Mouse (Mus musculus): Measurements from ENCODE around the gene St6galnac6. TPM values are rescaled to one million over a fixed set of nuclear protein-coding genes. Genes with fewer than 3 reads are reported as not detected.

St6galnac6 gene
- polyA plus RNA-seq, 1 experiment from 2014 or later, result 15.3 TPM

- DNase-seq (ENCODE audit: low spot score), result peak; percentile 88
- H3K36me3 ChIP-seq (ENCODE audit: insufficient read depth, low read length), result no peaks in the 10 kb centered on the region
- H3K9me3 ChIP-seq (replicated peaks; ENCODE audit: low read length), result no peaks in the 10 kb centered on the region
- peak overlapping the region; percentile 21 for H3K4me2 ChIP-seq (ENCODE audit: low read length)
- 41% methylated on average over 9 of the region's 9 CpGs for WGBS
- peaks cover 26% of the 10 kb centered on the region for H3K4me1 ChIP-seq (replicated peaks; ENCODE audit: insufficient read depth, low read length)
- H3K27ac ChIP-seq, result no peak overlapping the region; the same call in 1 of the 2 replicates
- H3K4me3 ChIP-seq (replicated peaks; ENCODE audit: low read depth, low read length), result no peak overlapping the region
- no peak; the same call in 1 of the 2 replicates for TF ChIP-seq CTCF (IDR thresholded peaks at IDR 0.05; ENCODE audit: low read depth)
- H3K9ac ChIP-seq (ENCODE audit: low read depth, low read length), result 0 out of 2 replicates have a peak overlapping the region, but pooled peaks have one; percentile 14
- peak; percentile 41 for ATAC-seq (replicated peaks; ENCODE audit: low FRiP score, low read depth)
- no peaks in the 10 kb centered on the region for H3K27me3 ChIP-seq (ENCODE audit: insufficient read depth, low read length)
Observed at GRCm38 (mm10) chr2:32629276-32629976, 29.9 kb downstream of the St6galnac6 start.

DNA sequence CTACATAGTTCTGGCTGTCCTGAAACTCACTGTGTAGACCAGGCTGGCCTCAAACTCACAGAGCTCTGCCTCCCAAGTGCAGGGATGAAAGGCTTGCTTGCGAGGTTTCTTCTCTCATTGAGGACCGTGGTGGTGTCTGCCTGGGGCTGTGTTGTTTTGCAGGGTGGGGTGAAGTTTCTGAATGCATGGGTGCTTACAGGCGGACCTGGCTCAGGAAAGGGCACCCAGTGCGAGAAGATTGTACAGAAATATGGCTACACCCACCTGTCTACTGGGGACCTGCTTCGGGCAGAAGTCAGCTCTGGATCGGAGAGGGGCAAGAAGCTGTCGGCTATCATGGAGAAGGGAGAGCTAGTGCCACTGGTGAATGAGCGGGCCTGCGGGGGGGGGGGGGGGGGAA is 30.5 kb downstream of the St6galnac6 start:
- Histone ChIP-seq H3K9me3 (replicated peaks; ENCODE audit: low read length) (no peaks in the 10 kb centered on the region), H3K9ac (ENCODE audit: low read depth, low read length) (no peak overlapping the region), H3K27ac (no peak overlapping the region), H3K36me3 (ENCODE audit: insufficient read depth, low read length) (no peaks in the 10 kb centered on the region), H3K4me3 (replicated peaks; ENCODE audit: low read depth, low read length) (no peak overlapping the region), H3K27me3 (ENCODE audit: insufficient read depth, low read length) (no peaks in the 10 kb centered on the region), H3K4me2 (ENCODE audit: low read length) (no peak overlapping the region), H3K4me1 (replicated peaks; ENCODE audit: insufficient read depth, low read length) (peaks cover 23% of the 10 kb centered on the region)
- no peak for DNase-seq (ENCODE audit: low spot score)
- no peak for TF ChIP-seq CTCF (IDR thresholded peaks at IDR 0.05; ENCODE audit: low read depth)
- WGBS, result 80% methylated on average over 8 of the region's 9 CpGs
- ATAC-seq (replicated peaks; ENCODE audit: low FRiP score, low read depth), result no peak

DNA sequence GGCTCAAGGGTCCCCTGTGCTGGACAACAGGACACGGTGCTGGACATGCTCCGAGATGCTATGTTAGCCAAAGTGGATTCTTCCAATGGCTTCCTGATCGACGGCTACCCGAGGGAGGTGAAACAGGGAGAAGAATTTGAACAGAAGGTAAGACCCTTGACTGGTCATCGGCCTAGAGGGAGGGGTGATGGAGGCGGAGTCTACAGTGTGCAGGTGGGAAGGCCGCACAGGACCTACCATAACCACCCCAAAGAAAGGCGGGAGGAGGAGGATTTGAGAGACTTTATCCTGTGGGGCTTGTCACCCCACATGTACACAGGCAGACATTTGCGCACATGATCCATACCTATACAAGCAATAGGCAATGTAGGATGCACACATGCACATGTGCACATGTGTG is 31.5 kb downstream of the St6galnac6 start:
- H3K36me3 ChIP-seq (ENCODE audit: insufficient read depth, low read length), result no peaks in the 10 kb centered on the region

DNA sequence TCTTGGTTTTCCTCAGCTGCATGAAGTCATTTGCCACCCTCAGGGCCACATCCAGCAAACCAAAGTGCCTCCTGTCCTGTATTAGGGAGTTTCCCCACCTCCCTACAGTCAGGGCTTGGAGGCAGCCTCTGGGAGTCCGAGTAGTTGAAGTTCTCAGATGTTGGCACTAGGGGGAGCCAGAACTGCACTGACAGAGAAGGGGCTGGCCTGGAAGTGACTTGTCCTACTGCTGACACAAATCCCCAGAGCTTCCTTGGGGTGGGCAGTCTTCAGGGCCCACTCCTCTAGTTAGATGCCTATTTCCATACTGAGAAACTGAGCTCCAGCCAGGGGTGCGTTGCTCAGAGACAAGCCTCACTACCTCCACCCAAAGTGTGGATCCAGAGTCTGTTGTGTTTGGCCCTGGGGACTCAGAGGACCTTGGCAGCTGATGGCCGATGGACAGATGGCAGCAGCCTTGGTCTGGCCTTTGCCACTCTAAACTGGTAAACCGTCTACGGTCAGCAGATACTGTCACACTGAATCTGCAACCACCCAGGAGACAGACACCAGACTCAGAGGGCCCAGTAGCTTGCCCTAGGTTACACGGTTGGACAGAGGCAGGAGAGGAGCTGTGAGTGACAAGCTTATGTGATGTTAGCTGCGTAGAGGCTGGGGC is 32.4 kb downstream of the St6galnac6 start:
- peak; percentile 46; the same call in 1 of the 2 replicates for ATAC-seq (replicated peaks; ENCODE audit: low FRiP score, low read depth)
- Histone ChIP-seq H3K27me3 (ENCODE audit: insufficient read depth, low read length) (no peaks in the 10 kb centered on the region), H3K4me3 (replicated peaks; ENCODE audit: low read depth, low read length) (no peak overlapping the region), H3K4me2 (ENCODE audit: low read length) (no peak overlapping the region), H3K9me3 (replicated peaks; ENCODE audit: low read length) (no peaks in the 10 kb centered on the region), H3K27ac (no peak overlapping the region), H3K9ac (ENCODE audit: low read depth, low read length) (no peak overlapping the region), H3K4me1 (replicated peaks; ENCODE audit: insufficient read depth, low read length) (peaks cover 7% of the 10 kb centered on the region; the same call in 1 of the 2 replicates), H3K36me3 (ENCODE audit: insufficient read depth, low read length) (no peaks in the 10 kb centered on the region)
- peak; percentile 94 for DNase-seq (ENCODE audit: low spot score)
- 53% methylated on average over 7 of the region's 7 CpGs for WGBS
- TF ChIP-seq CTCF (IDR thresholded peaks at IDR 0.05; ENCODE audit: low read depth), result peak; percentile 96

More for the DNA sequence above, 31.5 kb downstream of the St6galnac6 start:
- H3K27ac ChIP-seq, result no peak overlapping the region
- no peak for TF ChIP-seq CTCF (IDR thresholded peaks at IDR 0.05; ENCODE audit: low read depth)
- no peak overlapping the region for H3K4me2 ChIP-seq (ENCODE audit: low read length)
- DNase-seq (ENCODE audit: low spot score), result no peak
- H3K27me3 ChIP-seq (ENCODE audit: insufficient read depth, low read length), result no peaks in the 10 kb centered on the region
- no peak for ATAC-seq (replicated peaks; ENCODE audit: low FRiP score, low read depth)
- peaks cover 13% of the 10 kb centered on the region; the same call in 1 of the 2 replicates for H3K4me1 ChIP-seq (replicated peaks; ENCODE audit: insufficient read depth, low read length)
- H3K4me3 ChIP-seq (replicated peaks; ENCODE audit: low read depth, low read length), result no peak overlapping the region
- 89% methylated on average over 10 of the region's 10 CpGs for WGBS
- no peak overlapping the region for H3K9ac ChIP-seq (ENCODE audit: low read depth, low read length)
- H3K9me3 ChIP-seq (replicated peaks; ENCODE audit: low read length), result no peaks in the 10 kb centered on the region

GRCm38 (mm10) chr2:32633660-32634059 is 34.2 kb downstream of the St6galnac6 start:
- no peak for TF ChIP-seq CTCF (IDR thresholded peaks at IDR 0.05; ENCODE audit: low read depth)
- Histone ChIP-seq H3K36me3 (ENCODE audit: insufficient read depth, low read length) (no peaks in the 10 kb centered on the region), H3K4me2 (ENCODE audit: low read length) (no peak overlapping the region), H3K27ac (peak overlapping the region; percentile 72), H3K4me1 (replicated peaks; ENCODE audit: insufficient read depth, low read length) (peaks cover 13% of the 10 kb centered on the region), H3K9ac (ENCODE audit: low read depth, low read length) (no peak overlapping the region), H3K9me3 (replicated peaks; ENCODE audit: low read length) (no peaks in the 10 kb centered on the region), H3K27me3 (ENCODE audit: insufficient read depth, low read length) (no peaks in the 10 kb centered on the region), H3K4me3 (replicated peaks; ENCODE audit: low read depth, low read length) (no peak overlapping the region)
- 44% methylated on average over 5 of the region's 5 CpGs for WGBS
- DNase-seq (ENCODE audit: low spot score) (peak; percentile 59), ATAC-seq (replicated peaks; ENCODE audit: low FRiP score, low read depth) (no peak)

DNA sequence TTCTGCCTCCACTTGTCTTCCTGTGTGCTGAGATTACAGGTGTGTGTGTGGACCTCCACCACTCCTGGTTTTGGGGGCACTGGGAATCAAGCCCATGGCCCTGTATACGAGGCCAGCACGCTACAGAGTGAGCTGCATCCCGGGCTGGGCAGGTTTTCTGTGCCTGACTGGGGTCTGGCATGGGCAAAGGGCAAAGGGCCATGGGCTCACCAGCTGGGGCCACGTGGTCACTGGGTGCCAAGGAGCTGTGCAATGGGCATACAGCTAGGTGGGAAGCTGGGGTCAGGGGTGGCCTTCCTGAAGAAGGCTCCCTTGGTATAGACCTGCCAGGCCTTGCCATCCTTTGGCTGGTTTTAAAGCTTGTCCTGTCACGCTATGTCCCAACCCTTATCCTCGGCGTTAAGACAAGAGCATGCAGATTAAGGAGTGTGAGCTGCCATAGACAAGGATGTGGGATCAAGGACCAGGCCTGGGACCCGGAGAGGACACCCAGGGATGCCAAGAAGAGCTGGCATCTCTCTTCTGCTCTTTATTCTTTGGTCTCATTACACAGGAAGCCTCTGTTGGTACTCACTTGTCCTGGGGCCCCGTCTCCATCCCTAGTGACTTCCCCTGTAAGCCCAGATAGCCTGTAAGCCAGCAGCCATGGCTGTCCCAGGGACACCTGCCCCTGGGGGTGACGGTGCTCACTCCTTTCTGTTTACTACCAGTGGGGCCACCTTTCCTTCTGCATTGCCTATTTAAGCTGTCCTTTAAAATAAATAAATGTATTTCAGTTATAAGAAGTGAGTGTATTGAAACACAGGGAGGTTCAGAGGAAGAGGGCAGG is 35.0 kb downstream of the St6galnac6 start:
- Histone ChIP-seq H3K27ac (peak overlapping the region; percentile 72), H3K4me3 (replicated peaks; ENCODE audit: low read depth, low read length) (no peak overlapping the region), H3K4me2 (ENCODE audit: low read length) (no peak overlapping the region), H3K27me3 (ENCODE audit: insufficient read depth, low read length) (no peaks in the 10 kb centered on the region), H3K9ac (ENCODE audit: low read depth, low read length) (no peak overlapping the region), H3K9me3 (replicated peaks; ENCODE audit: low read length) (no peaks in the 10 kb centered on the region), H3K36me3 (ENCODE audit: insufficient read depth, low read length) (no peaks in the 10 kb centered on the region), H3K4me1 (replicated peaks; ENCODE audit: insufficient read depth, low read length) (peaks cover 9% of the 10 kb centered on the region)
- no peak for DNase-seq (ENCODE audit: low spot score)
- 87% methylated on average over 10 of the region's 10 CpGs for WGBS
- TF ChIP-seq CTCF (IDR thresholded peaks at IDR 0.05; ENCODE audit: low read depth), result no peak
- ATAC-seq (replicated peaks; ENCODE audit: low FRiP score, low read depth), result no peak

All from kidney, postnatal 0 days (tissue).